Mouse (Mus musculus): ENCODE data around the gene Trappc3. TPM values are rescaled to one million over a fixed set of nuclear protein-coding genes. Genes with fewer than 3 reads are reported as not detected.
A peak's percentile ranks its signal among the peaks of the same experiment; 100 is the strongest.

Gene Trappc3
- polyA plus RNA-seq, 1 experiment: 20.5 TPM

GRCm38 (mm10) chr4:126324861-126325260, 62.7 kb downstream of the Trappc3 start:
- TF ChIP-seq CTCF (IDR thresholded peaks at IDR 0.05; ENCODE audit: control insufficient read depth, insufficient read depth, insufficient replicate concordance, low read depth, low read length): no peak
- no peak for TF ChIP-seq POLR2A (IDR thresholded peaks at IDR 0.05; ENCODE audit: control insufficient read depth, low read depth, low read length)
- H3K4me1 ChIP-seq (ENCODE audit: control insufficient read depth, insufficient read depth, low read length): peaks cover 16% of the 10 kb centered on the region
- H3K27ac ChIP-seq (ENCODE audit: control insufficient read depth, insufficient read depth, low read depth, low read length): peak overlapping the region; percentile 50
- H3K27me3 ChIP-seq (ENCODE audit: control insufficient read depth, insufficient read depth, low read length): no peaks in the 10 kb centered on the region
- peak overlapping the region; percentile 82 for H3K4me3 ChIP-seq (ENCODE audit: control insufficient read depth, low read depth, low read length)
- no peaks in the 10 kb centered on the region for H3K36me3 ChIP-seq (ENCODE audit: control insufficient read depth, insufficient read depth, low read length)

GRCm38 (mm10) chr4:126325281-126325861, 63.2 kb downstream of the Trappc3 start, which contains the start of gene Tekt2:
Tekt2 (minus strand) TSS chr4:126325688.
- Histone ChIP-seq H3K27ac (ENCODE audit: control insufficient read depth, insufficient read depth, low read depth, low read length) (peak within 1 kb of the TSS; percentile 50), H3K4me1 (ENCODE audit: control insufficient read depth, insufficient read depth, low read length) (peaks cover 16% of the 10 kb centered on the region), H3K36me3 (ENCODE audit: control insufficient read depth, insufficient read depth, low read length) (no peaks in the 10 kb centered on the region), H3K27me3 (ENCODE audit: control insufficient read depth, insufficient read depth, low read length) (no peaks in the 10 kb centered on the region), H3K4me3 (ENCODE audit: control insufficient read depth, low read depth, low read length) (peak within 1 kb of the TSS; percentile 82)
- no peak for TF ChIP-seq CTCF (IDR thresholded peaks at IDR 0.05; ENCODE audit: control insufficient read depth, insufficient read depth, insufficient replicate concordance, low read depth, low read length)
- TF ChIP-seq POLR2A (IDR thresholded peaks at IDR 0.05; ENCODE audit: control insufficient read depth, low read depth, low read length): peak; percentile 79; the same call in 1 of the 2 replicates

Other genes starting within 250 kb of the Trappc3 start
- gene Csf3r, start 237.8 kb upstream of the Trappc3 start, polyA plus RNA-seq (2012; rRNA removed): 0.59 and 0.80 TPM in 2 replicates
- gene Mrps15, start 215.4 kb upstream of the Trappc3 start, polyA plus RNA-seq (2012; rRNA removed): 30.4 and 33.9 TPM in 2 replicates
- gene Oscp1, start 203.8 kb upstream of the Trappc3 start, polyA plus RNA-seq (2012; rRNA removed): 166 and 189 TPM in 2 replicates
- 41.9 and 43.5 TPM in 2 replicates for gene Lsm10, start 165.7 kb upstream of the Trappc3 start, polyA plus RNA-seq (2012; rRNA removed)
- 33.5 and 33.9 TPM in 2 replicates for gene Stk40, start 158.4 kb upstream of the Trappc3 start, polyA plus RNA-seq (2012; rRNA removed)
- gene Eva1b, start 114.6 kb upstream of the Trappc3 start, polyA plus RNA-seq (2012; rRNA removed): 5.4 and 6.2 TPM in 2 replicates
- gene Sh3d21, start 98.8 kb upstream of the Trappc3 start, polyA plus RNA-seq (2012; rRNA removed): 285 and 337 TPM in 2 replicates
- 48.4 and 56.8 TPM in 2 replicates for gene Thrap3, start 59.6 kb upstream of the Trappc3 start, polyA plus RNA-seq (2012; rRNA removed)
- 6.0 and 7.5 TPM in 2 replicates for gene Map7d1, start 6.0 kb upstream of the Trappc3 start, polyA plus RNA-seq (2012; rRNA removed)
- 0.42 and 0.48 TPM in 2 replicates for gene Col8a2, start 24.5 kb downstream of the Trappc3 start, polyA plus RNA-seq (2012; rRNA removed)
- 5.8 and 8.1 TPM in 2 replicates for gene Adprhl2, start 59.4 kb downstream of the Trappc3 start, polyA plus RNA-seq (2012; rRNA removed)
- gene Tekt2, start 63.4 kb downstream of the Trappc3 start, polyA plus RNA-seq (2012; rRNA removed): 507 and 517 TPM in 2 replicates
- gene Ago3, start 167.2 kb downstream of the Trappc3 start, polyA plus RNA-seq (2012; rRNA removed): 14.7 and 15.5 TPM in 2 replicates
- gene Ago1, start 206.3 kb downstream of the Trappc3 start, polyA plus RNA-seq (2012; rRNA removed): 3.6 and 3.7 TPM in 2 replicates